Mouse (Mus musculus) midbrain, embryonic 11.5 days (tissue): Measurements from ENCODE around the gene Hsd17b7. TPM values are rescaled to one million over a fixed set of nuclear protein-coding genes. Genes with fewer than 3 reads are reported as not detected.
"Not testable (repeated sequence)": the region's sequence is repeated elsewhere in the genome, so short reads cannot be mapped to it uniquely, and the experiment has no call there.

Experiments
- ATAC-seq: fragments of 200-750 bp; cut with Nextera tagmentation; 2 replicates; pipeline ENCODE4 v1.8.0; 2017; ENCODE audit warnings: moderate TSS enrichment, moderate library complexity; ENCODE audit not compliant: low FRiP score
- DNase-seq: peaks from one replicate; pipeline ENCODE4 v3.0.0; 2015; ENCODE audit warnings: low spot score; ENCODE audit errors: missing footprints
- H3K27ac ChIP-seq: fragments of 300-500 bp; sonication (generic); 2 replicates; pipeline ENCODE4 v1.5.1; 2014; ENCODE audit warnings: low read depth, low read length
- H3K27me3 ChIP-seq: fragments of 300-500 bp; sonication (generic); 2 replicates; pipeline ENCODE4 v1.6.1; 2014; ENCODE audit warnings: mild to moderate bottlenecking, low read length, moderate library complexity, mixed read lengths; ENCODE audit not compliant: control insufficient read depth, insufficient read depth
- H3K36me3 ChIP-seq: fragments of 300-500 bp; sonication (generic); 2 replicates; pipeline ENCODE4 v1.6.1; 2014; ENCODE audit warnings: mild to moderate bottlenecking, low read length, moderate library complexity, mixed read lengths; ENCODE audit not compliant: control insufficient read depth, insufficient read depth
- H3K4me1 ChIP-seq: fragments of 300-500 bp; sonication (generic); 2 replicates; pipeline ENCODE4 v1.6.1; 2014; ENCODE audit warnings: low read length; ENCODE audit not compliant: control insufficient read depth, insufficient read depth
- H3K4me2 ChIP-seq: fragments of 300-500 bp; sonication (generic); 2 replicates; pipeline ENCODE4 v1.6.1; 2014; ENCODE audit warnings: mild to moderate bottlenecking, moderate library complexity
- H3K4me3 ChIP-seq: fragments of 300-500 bp; sonication (generic); 2 replicates; pipeline ENCODE4 v1.5.1; 2014; ENCODE audit warnings: low read depth, low read length
- H3K9ac ChIP-seq: fragments of 300-500 bp; sonication (generic); 2 replicates; pipeline ENCODE4 v1.6.1; 2014; ENCODE audit warnings: low read length
- H3K9me3 ChIP-seq: fragments of 300-500 bp; sonication (generic); 2 replicates; pipeline ENCODE4 v1.6.1; 2016; ENCODE audit warnings: low read length; ENCODE audit not compliant: control insufficient read depth
- WGBS: fragments of 180-500 bp; shearing (Covaris S2); extraction: QIAGEN DNeasy Blood & Tissue Kit; methylation state at CpG from one replicate; pipeline ENCODE4 v1.1.7; 2014; 5-methylcytosine and 5-hydroxymethylcytosine counted together
- polyA plus RNA-seq: library from polyadenylated mRNA; unstranded; fragments of >200 nt; fragmentation: Nextera tagmentation; extraction: Ambion mirVana; gene quantifications from 2 replicates; pipeline ENCODE4 v1.2.1, GENCODE M21; 2014

The Hsd17b7 gene
- polyA plus RNA-seq = 20.2 and 21.5 TPM in 2 replicates

GRCm38 (mm10) chr1:169968792-169969515, at the start of gene Hsd17b7:
Hsd17b7 (minus strand) TSS chr1:169969241.
- H3K27me3 ChIP-seq = no peaks in the 10 kb centered on the region
- H3K9me3 ChIP-seq = no peaks in the 10 kb centered on the region
- H3K27ac ChIP-seq = peak within 1 kb of the TSS; percentile 67
- WGBS = 1% methylated on average over 48 of the region's 48 CpGs
- peaks cover 10% of the 10 kb centered on the region for H3K4me1 ChIP-seq
- peak within 1 kb of the TSS; percentile 63 for H3K4me2 ChIP-seq
- DNase-seq (peak; percentile 99), ATAC-seq (peak; percentile 100)
- H3K9ac ChIP-seq = peak within 1 kb of the TSS; percentile 74
- H3K4me3 ChIP-seq = peak within 1 kb of the TSS; percentile 59
- H3K36me3 ChIP-seq = no peaks in the 10 kb centered on the region; the same call in 1 of the 2 replicates

GRCm38 (mm10) chr1:170014784-170015183, 45.7 kb upstream of the Hsd17b7 start:
- H3K9me3 ChIP-seq = peaks cover 9% of the 10 kb centered on the region; the same call in 1 of the 2 replicates
- no peaks in the 10 kb centered on the region for H3K36me3 ChIP-seq
- no peak for DNase-seq
- no peaks in the 10 kb centered on the region for H3K4me1 ChIP-seq
- 91% methylated on average over 3 of the region's 3 CpGs for WGBS
- H3K27me3 ChIP-seq = no peaks in the 10 kb centered on the region
- H3K4me3 ChIP-seq = no peak overlapping the region
- ATAC-seq = no peak
- H3K9ac ChIP-seq = no peak overlapping the region
- no peak overlapping the region for H3K27ac ChIP-seq
- H3K4me2 ChIP-seq = no peak overlapping the region

GRCm38 (mm10) chr1:170010716-170011505, 41.9 kb upstream of the Hsd17b7 start:
- Histone ChIP-seq H3K27me3 (no peaks in the 10 kb centered on the region), H3K36me3 (no peaks in the 10 kb centered on the region), H3K9me3 (peaks cover 4% of the 10 kb centered on the region; the same call in 1 of the 2 replicates), H3K4me2 (no peak overlapping the region), H3K4me1 (no peaks in the 10 kb centered on the region), H3K4me3 (no peak overlapping the region), H3K9ac (no peak overlapping the region), H3K27ac (no peak overlapping the region)
- WGBS = 91% methylated on average over 15 of the region's 15 CpGs
- DNase-seq (no peak), ATAC-seq (no peak)

- ATAC-seq (no peak), DNase-seq (no peak)
Measured at GRCm38 (mm10) chr1:170009296-170009695, 40.3 kb upstream of the Hsd17b7 start.

GRCm38 (mm10) chr1:170008432-170009220, 39.6 kb upstream of the Hsd17b7 start:
- H3K27me3 ChIP-seq = no peaks in the 10 kb centered on the region
- no peak overlapping the region for H3K4me3 ChIP-seq
- no peaks in the 10 kb centered on the region for H3K4me1 ChIP-seq
- no peak overlapping the region for H3K9ac ChIP-seq
- H3K36me3 ChIP-seq = no peaks in the 10 kb centered on the region
- H3K9me3 ChIP-seq = no peaks in the 10 kb centered on the region
- ATAC-seq (no peak), DNase-seq (no peak)
- no peak overlapping the region for H3K4me2 ChIP-seq
- no peak overlapping the region for H3K27ac ChIP-seq
- 93% methylated on average over 13 of the region's 13 CpGs for WGBS

More at GRCm38 (mm10) chr1:170009296-170009695, 40.3 kb upstream of the Hsd17b7 start:
- WGBS = 94% methylated on average over 1 of the region's 1 CpGs
- no peak overlapping the region for H3K4me3 ChIP-seq
- no peak overlapping the region for H3K27ac ChIP-seq
- H3K9ac ChIP-seq = no peak overlapping the region
- H3K4me1 ChIP-seq = no peaks in the 10 kb centered on the region
- no peaks in the 10 kb centered on the region for H3K9me3 ChIP-seq
- H3K36me3 ChIP-seq = no peaks in the 10 kb centered on the region
- no peak overlapping the region for H3K4me2 ChIP-seq
- H3K27me3 ChIP-seq = no peaks in the 10 kb centered on the region

- 67% methylated on average over 5 of the region's 5 CpGs for WGBS
- H3K4me1 ChIP-seq = no peaks in the 10 kb centered on the region
- H3K27me3 ChIP-seq = no peaks in the 10 kb centered on the region
- no peak overlapping the region for H3K4me2 ChIP-seq
- H3K9me3 ChIP-seq = no peaks in the 10 kb centered on the region
- DNase-seq (peak; percentile 82), ATAC-seq (no peak)
- H3K27ac ChIP-seq = no peak overlapping the region
- no peak overlapping the region for H3K9ac ChIP-seq
- H3K4me3 ChIP-seq = no peak overlapping the region
- H3K36me3 ChIP-seq = no peaks in the 10 kb centered on the region
Measured at GRCm38 (mm10) chr1:170006516-170006915, 37.5 kb upstream of the Hsd17b7 start.

GRCm38 (mm10) chr1:170005297-170005696, 36.3 kb upstream of the Hsd17b7 start:
- H3K4me1 ChIP-seq = no peaks in the 10 kb centered on the region
- no peaks in the 10 kb centered on the region for H3K36me3 ChIP-seq
- DNase-seq (no peak), ATAC-seq (no peak)
- H3K4me3 ChIP-seq = no peak overlapping the region
- WGBS = 63% methylated on average over 3 of the region's 3 CpGs
- no peak overlapping the region for H3K27ac ChIP-seq
- H3K27me3 ChIP-seq = no peaks in the 10 kb centered on the region
- no peak overlapping the region for H3K4me2 ChIP-seq
- no peak overlapping the region for H3K9ac ChIP-seq
- H3K9me3 ChIP-seq = no peaks in the 10 kb centered on the region

- WGBS = 95% methylated on average over 6 of the region's 6 CpGs
- H3K4me3 ChIP-seq, H3K9ac ChIP-seq, H3K36me3 ChIP-seq, H3K4me1 ChIP-seq, H3K4me2 ChIP-seq, DNase-seq, H3K9me3 ChIP-seq, H3K27me3 ChIP-seq, ATAC-seq, H3K27ac ChIP-seq: not testable (repeated sequence)
Measured at GRCm38 (mm10) chr1:169993901-169994300, 24.9 kb upstream of the Hsd17b7 start.
